Mouse (Mus musculus): ENCODE results near the gene Efnb3.

The Efnb3 gene

DNA sequence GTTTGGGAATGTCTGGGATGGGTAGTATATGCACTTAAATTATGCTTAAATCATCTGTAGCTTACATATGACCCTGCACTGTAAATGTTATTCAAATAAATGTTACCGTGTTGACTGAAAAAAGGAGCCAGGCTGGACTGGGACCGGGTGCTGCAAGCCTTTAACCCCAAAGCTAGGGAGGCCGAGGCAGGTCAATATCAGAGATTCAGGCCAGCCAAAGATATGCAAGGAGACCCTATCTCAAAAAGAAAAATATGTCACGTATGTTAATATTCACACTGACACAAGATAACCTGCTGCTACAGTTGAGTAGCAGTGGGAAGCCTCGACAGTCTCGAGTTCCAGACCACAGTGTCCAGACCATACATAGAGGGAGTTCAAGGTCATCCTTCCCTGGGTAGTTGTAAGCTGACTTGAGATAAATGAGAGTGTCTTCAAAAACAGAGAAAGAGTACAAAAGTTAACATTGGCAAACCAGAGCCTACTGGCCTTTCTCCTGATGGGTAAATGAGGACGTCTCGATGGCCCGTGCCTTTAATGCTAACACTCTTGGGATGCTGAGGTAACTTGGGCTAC lies 22.3 kb upstream of the Efnb3 start:
- no peak for DNase-seq (ENCODE audit: low read depth)

DNA sequence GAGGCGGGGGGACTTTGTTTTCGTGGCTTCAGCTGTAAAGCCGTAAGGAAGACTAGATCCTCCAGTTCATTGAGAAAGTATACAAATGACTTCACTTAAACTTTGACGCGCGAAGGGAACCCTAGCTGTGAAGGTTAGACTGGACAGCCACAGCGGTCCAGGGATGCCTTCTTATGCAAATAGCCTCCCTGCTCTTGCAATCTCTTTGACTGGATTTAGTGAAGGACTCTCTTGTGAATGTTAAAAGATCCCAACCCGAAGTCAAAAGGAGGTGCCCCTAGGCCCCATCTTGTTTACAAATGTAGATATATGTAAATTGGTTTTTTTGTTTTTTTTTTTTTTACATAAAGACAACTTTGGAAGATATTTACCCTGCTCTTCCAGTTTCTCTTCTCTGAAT lies 21.8 kb upstream of the Efnb3 start:
- DNase-seq (ENCODE audit: low read depth): no peak

- peak; percentile 91 for DNase-seq (ENCODE audit: low read depth)
Measured at GRCm38 (mm10) chr11:69581147-69581688, 21.2 kb upstream of the Efnb3 start.

- DNase-seq (ENCODE audit: low read depth): no peak
Measured at GRCm38 (mm10) chr11:69580572-69581146, 20.7 kb upstream of the Efnb3 start.

- peak; percentile 93 for DNase-seq (ENCODE audit: low read depth)
Measured at GRCm38 (mm10) chr11:69580091-69580514, 20.1 kb upstream of the Efnb3 start, which contains the start of the genes Wrap53 and Trp53. Wrap53 (minus strand) TSS chr11:69580255. Trp53 (plus strand) TSS chr11:69580359.

DNA sequence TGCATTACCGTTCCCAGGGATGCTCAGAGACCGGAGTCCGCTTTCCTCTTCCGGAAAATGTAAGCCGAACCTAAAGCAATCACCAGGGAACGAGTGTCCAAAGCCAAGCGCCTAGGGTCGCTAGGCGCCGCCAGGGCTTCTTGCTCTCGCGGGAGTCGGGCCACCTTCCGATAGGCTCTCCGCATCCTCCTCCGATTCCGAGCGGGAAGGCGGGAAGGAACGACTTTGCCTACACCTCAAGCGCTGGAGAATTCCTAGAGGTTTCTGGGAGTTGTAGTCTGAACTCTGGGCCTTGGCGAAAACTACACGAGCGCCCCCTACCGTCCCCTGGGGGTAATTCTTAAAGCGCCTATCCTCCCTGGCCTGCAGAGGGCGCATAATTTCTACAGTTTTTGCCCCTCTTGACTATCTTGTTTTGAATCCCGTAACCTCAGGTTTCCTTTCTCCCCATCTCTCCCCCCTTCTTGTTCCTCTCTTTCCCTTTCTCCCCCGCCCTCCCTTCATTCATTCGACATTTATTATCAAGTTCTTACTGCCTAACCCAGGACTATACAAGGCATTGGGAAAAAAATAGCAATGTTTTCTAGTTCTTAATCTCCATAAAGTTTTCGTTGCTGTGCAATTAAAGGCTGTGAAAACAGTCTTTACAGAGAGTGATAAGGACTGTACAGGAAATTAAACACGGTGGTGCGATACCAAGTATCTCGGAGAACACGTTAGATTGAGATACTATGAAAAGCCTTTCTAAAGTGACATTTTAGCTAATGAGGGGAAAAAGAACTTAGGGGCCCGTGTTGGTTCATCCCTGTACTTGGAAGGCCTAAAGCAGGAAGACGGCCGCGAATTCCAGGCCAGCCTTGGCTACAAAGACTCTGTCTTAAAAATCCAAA lies 19.4 kb upstream of the Efnb3 start:
- peak; percentile 98 for DNase-seq (ENCODE audit: low read depth)

DNA sequence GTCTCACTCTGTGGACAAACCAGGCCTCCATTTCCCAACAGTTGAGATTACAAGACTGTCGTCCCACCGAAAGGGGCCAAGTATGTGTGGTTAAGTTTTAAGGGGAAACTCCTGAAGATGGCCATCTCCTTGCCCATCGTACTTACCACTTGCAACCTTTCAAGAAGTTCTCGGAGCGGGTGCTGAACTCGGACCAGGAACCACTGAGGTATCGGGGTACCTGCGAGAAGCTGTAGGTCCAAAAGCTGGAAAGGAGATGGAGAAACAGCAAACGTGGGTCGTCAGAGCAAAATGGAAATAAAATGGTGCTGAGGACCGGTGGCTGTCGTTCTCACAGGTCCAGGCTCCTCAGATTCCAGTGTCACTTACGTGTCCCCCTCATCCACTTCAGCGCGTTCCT lies 18.3 kb upstream of the Efnb3 start:
- no peak for DNase-seq (ENCODE audit: low read depth)

DNA sequence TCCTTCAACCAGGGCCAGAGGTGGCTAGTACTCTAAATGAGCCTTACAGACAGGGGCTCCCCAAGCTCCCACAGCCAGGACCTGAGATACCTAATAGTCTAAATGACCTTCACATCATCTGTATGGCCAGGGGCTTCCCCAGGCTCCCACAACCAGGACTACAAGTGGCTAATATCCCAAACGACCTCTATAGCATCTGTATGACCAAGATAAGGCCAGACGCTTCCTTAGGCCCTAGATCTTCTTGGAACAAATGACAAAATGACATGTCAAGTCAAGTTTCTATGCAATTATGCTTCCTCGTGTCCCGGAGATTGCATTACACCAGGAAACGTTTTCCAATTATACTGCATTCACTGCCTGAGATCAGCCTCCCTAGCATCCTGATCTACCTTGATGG lies 16.3 kb upstream of the Efnb3 start:
- DNase-seq (ENCODE audit: low read depth): no peak

DNA sequence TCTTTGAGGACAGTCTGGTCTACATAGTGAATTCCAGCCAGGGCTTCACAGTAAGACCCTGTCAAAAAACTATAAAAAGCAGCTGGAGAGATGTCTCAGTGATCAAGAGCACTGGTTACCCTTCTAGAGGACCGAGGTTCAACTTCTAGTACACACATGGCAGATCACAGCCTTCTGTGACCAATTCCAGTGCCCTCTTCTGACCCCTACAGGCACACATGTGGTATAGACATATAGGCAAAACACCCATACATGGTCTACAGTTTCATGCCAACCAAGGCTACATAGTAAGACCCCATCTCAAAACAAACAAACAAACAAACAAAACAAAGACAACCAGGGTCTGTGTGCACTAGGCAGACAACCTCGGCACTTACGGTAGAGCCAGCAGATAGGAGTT lies 15.2 kb upstream of the Efnb3 start:
- DNase-seq (ENCODE audit: low read depth): no peak

- DNase-seq (ENCODE audit: low read depth): no peak
Measured at GRCm38 (mm10) chr11:69565131-69565530, 5.1 kb upstream of the Efnb3 start.

- DNase-seq (ENCODE audit: low read depth): no peak
Measured at GRCm38 (mm10) chr11:69564391-69564790, 4.4 kb upstream of the Efnb3 start.

- DNase-seq (ENCODE audit: low read depth): no peak
Measured at GRCm38 (mm10) chr11:69563373-69563772, 3.4 kb upstream of the Efnb3 start.

DNA sequence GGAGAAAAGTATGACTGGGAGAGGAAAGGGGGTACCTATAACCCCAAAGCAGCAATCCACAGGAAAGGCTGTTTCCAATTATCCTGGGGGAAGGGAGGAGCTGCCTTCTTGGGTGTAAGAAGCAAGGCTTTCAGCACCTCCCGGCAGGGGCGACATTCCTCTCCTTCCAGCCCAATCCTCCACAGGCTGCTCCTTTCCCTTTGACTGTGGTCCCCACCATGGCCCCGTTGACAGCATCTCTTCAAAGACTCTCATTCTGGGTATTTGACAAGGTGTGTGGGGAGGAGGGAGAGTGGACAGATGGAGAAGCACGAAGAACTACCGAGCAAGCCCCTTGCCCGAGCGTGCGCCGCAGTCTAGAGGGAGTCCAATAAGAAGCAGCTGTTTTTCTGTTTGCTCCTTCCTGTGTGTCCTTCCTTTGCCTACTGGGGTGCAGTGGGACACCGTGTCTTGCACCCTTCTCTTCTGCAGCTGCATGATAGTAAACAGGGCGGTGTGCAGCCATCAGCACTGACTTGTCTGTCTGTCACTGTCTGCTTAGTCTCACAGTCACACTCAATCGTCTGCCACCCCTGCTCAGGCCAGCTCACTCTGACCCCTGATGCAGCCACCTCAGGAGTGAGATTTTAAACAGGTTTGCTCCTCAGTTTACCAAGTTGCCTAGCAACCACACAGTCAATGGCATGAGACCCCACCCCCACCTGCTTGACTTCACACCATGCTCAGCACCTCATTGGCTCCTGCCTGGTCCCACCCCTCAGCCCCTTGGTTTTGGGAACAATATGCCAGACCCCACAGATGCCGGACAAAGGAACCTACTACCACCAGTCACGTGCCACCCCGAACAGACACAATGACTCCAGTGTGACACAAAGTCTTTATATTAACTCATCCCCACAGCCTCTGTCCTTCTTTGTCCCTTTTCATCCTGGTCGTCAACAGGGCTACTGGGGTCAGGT lies 1.2 kb upstream of the Efnb3 start:
- no peak for DNase-seq (ENCODE audit: low read depth)

DNA sequence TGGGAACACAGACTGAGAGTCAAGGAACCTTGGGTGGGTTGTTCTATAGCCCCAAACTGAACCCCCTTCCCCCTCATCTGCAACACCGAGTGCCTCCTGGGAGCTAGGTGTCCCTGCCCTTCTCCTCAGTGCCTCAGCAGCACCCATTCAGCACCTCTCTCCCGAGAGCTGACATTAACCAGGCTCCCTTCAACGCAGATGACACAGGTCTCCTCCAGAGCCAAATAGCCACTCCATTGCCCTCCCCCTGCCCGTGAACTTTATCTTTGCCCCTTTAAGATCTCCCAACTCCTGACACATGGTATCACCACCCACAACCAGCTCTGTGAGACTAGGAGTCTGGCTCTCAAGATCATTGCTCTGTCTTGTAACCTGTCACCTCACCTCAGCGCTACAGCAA lies 822 bp downstream of the Efnb3 start:
- no peak for DNase-seq (ENCODE audit: low read depth)

DNA sequence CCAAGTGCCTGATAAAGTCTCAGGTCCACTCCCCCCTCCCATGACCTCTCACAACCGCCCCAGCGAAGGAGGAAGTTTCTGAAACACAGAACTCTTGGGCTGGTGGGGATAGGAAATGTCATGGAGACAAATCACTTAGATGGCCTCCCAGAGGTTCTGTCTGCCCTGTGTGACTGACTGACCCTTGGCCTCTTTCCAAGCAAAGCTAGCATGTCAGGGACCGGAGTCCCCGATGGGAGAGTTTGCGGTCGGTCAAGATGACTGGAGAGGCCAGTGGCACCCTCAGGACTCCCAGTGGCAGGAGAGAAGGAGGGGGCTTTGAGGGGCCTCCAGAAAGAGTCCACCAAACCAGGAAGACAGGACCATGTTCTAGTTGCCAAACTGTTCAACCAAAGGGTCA lies 1.2 kb downstream of the Efnb3 start:
- DNase-seq (ENCODE audit: low read depth): no peak

GRCm38 (mm10) chr11:69557381-69557958 lies 2.5 kb downstream of the Efnb3 start:
- no peak for DNase-seq (ENCODE audit: low read depth)

DNA sequence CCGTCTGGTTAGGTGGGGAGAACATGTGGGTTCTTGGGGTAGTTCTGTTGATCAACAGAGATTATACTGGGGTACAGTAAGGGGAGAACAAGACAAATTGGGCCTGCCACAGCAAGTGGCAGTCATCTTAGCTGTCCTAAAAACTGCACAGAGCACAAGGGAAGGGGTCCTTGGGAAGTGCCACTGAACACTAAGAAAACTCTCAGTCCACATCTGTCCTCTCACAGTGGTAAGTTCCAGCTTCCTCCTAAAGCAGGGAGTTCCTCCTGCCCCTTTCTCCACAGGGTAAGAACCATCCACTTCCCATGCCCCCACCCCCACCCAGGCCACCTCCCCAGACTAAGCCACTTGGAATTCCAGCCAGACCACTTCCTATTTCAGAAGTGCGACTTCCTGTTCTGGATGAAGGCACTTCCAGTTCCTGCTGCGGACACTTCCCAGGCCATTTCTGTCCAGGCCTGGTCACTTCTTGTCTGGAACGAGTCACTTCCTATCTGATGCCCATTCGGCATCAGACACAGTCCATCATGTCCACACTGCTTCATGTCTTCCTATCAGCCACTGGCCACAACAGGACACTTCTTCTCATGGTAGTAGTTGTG lies 5.4 kb downstream of the Efnb3 start:
- DNase-seq (ENCODE audit: low read depth): no peak

DNA sequence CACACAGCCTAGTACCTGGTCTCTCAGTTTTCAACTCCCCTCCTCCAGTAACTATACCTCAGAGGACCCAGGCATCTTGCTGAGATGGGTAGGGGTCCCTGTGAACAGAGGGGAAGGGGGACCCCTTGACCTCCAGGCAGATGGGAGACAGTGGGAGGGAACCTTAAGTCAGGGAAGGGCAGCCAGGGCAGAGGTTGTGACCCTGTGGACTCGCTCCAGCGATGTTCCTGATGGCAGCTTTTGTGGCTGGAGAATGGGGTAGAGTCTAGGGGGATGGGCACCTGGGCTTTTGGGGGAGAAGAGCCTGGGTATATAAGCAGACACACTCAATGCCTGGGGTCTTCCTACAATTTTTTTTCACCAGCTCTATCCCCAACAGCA lies 6.7 kb downstream of the Efnb3 start:
- DNase-seq (ENCODE audit: low read depth): no peak

DNA sequence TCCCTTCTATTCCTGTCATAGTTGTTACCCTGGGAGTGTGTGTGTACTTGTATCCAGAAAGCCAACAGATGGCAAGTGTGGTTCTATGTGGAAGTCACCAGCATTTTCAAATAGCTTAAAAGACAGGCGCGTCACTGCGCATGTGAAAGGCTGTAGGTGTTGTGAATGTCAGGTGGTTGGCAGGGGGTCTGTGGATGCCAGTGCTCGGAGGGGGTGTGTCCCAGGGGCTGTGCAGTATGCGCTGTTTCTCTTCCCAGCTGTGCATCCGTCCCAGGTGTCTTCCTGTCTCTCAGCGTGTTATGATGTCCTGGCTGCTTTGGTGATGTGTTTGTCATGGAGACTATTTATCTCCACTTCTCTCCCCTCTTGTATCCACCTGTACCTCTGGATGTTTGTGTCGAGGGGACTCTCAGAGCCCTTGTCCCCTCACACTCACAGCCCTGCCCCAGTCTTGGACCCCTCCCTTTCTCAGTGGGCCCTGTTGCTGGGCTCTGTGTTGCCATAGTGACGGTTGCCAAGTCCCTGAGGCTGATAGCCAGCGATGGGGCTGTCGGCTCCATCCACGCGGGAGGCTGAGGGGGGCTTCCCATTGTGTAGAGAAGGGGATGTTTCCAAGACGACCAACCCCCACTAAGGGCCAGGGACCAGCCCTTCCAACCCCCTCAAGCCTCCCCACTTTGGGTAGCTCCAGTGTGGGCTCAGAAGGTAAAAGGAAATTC lies 7.2 kb downstream of the Efnb3 start:
- DNase-seq (ENCODE audit: low read depth): no peak

- DNase-seq (ENCODE audit: low read depth): no peak
Measured at GRCm38 (mm10) chr11:69551310-69551709, 8.7 kb downstream of the Efnb3 start.

Measured in c-Kit-positive CD71-positive TER-119-negative erythroid progenitor cells, embryonic 14.5 days (primary cell).